Mouse (Mus musculus) frontal cortex, postnatal 36 days (tissue): Measurements from ENCODE around the gene Gm17571.

Experiments
- DNase-seq, 2 experiments: peaks; one replicate each; pipeline ENCODE4 v3.0.0; 2022; ENCODE audit warnings: low spot score in 2 of 2

Gene Gm17571

DNA sequence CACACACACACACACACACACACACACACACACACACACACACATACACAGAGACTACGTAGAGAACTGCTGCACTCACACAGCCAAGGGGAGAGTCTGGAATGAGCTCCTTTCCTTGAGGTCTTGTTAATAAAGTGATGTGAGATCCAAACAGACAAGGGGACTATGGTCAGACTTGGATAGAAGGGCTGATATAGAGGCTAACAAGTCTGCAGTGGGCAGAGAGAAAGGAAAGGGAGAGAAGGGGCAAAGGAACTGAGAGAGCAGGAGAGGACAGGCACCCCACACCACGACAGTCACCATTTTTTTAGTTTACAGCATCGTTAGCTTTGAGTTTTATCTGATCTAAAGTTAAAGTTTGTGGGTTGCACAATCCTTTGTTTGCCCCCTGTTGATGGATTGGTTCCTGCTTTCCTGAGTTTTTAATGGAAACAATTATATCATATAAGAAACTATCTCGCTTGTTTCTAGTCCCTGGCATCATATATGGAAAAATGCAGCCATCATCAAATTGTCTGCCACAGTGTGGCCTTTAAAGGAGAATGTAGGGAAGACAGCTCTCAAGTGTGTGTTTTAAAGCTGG is at the start of gene Gm17571:
Gene Gm17571, minus strand, starts transcription at position 51 of the 583 bp plus-strand sequence.
- no peak for DNase-seq

DNA sequence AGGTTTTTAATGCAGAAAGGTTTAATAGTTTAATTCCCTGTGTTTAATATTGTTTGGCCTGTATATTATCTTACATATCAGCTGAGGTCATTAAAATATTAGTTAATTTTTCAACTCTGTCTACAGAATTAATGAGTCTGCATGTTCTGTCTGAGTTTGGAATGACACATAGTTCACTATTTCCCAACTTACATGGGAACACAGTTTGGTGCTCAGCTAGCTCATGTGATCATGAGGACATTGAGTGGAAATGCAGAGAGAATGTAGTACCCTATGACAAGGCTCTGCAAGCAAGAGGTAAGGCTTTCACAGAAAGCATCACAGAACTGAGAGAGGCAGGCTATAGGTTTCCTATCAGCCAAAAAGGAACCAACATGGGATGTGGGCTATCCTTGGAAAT is 49.0 kb upstream of the Gm17571 start:
- no peak for DNase-seq

DNA sequence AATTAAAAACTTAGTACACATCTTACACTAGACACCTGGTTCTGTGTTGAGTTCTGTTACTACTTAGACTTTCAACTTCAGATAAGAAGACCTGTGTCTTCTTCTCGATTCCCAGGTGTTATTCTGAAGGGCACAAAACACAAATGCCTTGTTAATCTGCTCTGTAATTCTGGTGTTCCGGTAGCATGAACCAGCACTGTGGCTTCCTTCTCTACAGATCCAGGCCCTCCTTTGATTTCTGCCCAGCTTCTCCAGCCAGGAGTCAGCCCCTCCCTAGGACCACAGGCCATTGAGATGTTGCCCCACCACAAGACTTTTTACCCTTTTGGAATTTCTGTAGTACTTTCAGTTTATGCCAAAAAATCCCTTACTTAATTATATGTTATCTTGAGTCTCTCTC is 47.2 kb upstream of the Gm17571 start:
- DNase-seq: no peak

DNA sequence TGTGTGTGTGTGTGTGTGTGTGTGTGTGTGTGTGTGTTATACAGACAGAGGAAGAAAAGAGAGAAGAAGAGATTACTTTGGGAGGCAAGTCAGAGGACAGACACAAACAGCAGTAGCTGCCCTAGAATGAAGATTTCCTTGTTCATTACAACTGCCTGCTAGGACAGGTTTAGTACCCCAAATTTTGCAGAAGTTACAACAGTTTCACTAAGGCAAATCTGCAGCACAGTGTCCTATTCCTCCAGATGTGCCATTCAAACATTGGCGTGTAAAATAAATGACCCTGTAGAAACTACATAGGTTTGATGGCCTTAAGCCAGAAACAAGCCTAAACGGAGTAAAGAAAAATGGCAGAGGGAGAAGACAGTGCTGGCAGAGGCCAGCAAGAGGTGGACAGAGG is 46.3 kb upstream of the Gm17571 start:
- DNase-seq: no peak

DNA sequence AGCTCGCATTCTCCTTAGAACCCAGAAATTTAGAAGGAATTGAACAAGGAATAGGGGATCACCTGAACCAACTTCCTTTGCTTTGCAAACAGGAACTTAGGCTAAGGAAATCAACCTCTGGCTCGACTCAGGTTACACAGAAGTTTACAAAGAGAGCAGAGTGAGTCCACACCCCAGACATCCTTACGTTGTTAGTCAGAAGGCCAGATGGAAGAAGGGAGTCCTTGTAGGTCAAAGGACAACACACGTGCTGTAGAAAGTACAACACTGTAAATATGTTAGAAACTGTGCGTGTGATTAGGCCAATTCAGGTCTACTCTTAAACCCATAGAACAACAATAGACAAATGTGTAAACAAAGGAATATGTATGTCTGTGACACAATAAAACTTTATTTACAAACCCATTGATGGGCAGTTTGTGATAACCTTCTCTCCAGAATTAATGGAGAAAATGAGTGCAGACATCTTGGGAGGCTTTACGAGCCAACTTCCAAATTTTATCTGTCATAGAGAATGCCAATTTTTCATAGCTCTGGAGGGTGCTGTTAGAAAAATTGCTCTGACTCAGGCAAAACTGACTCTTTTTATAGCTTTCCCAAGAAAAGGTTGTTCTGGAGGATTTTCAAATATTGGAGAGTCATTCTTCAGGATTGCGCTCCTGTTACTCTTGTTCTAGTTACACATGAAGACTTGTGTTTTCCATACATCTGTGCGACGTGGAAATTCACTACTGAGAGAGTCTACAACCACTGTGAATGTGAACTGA is 45.5 kb upstream of the Gm17571 start:
- peak in 1 of 2 experiments; percentile 14 for DNase-seq

DNA sequence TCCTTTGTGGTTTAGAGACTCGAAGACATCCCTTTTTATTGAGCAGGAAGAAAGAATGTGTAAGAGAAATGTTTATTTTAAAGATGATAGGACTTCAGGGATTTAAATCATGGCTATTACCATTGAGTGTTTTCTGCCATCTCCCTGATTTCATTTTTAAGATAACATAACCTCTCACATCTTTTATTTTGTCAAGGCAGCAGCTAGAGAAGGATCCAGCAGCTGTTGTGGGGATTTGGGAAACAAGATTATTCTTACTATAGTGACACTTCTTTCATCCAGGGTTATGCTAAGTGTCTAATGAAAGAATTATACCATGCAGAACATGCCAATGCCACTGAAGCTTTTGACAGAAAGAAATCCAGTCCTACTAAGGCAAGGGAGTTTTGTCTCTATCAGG is 44.6 kb upstream of the Gm17571 start:
- no peak for DNase-seq

DNA sequence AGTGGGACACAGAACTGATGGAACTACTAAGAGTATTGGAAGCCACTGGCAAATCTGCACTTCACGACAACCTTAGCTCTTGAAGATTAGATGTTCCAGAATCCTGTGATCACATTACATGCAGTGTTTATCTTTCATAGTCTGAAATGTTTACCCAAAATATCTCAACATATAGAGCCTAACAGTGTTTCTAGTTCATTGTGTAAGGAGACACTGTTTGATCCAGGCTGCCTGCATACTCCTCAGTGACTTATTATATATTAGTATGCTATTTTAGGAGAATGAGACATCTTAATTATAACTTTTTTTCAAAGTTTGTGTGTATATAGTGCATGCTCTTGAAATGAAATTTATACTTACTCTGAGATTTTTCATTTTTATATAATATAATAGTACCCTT is 39.4 kb upstream of the Gm17571 start:
- DNase-seq: no peak

DNA sequence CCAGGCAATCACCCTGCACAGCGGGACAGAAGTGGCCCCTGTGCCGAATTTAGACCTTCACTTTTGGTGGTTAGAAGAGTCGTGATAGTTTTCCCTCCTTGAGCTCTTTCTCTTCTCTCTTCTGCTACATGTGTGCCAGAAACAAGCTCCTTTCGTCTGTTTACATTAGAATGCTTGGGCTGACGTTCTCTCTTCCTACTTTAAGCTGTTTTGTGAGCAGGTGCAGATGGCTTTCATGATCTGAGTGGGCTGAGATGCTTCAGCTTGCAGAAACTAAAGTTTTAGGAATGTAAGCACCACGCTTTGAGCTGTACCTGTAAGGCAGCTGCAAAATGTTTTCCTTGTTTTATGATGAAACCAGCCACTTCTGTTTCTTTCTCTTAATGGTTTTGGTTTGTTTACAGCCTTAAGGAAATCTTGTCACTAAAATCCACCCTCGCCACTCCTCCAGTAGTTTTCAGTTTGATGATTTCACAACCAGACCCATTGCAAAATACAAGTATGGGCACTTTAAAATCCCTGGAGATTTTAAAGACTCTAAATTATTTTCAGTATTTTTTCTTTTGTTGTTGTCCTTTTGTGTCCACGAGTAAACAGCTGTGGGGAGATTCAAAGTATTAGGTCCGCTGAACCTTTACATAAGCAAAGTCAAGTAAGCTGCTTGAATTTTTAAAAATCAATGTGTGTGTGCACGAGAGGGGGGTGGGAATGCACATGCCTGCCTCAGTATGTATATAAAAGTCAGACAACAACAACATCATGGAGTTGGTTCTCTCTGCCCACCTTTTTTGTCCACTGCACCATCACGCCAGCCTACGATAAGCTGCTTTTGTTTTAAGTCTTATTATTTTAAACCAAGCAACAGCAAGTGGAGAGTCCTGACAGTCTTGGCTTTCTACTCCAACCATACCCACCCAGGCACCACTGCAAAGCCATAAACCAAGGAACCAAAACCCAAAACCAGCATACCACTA is 38.0 kb upstream of the Gm17571 start:
- peak in 1 of 2 experiments; percentile 32 for DNase-seq

DNA sequence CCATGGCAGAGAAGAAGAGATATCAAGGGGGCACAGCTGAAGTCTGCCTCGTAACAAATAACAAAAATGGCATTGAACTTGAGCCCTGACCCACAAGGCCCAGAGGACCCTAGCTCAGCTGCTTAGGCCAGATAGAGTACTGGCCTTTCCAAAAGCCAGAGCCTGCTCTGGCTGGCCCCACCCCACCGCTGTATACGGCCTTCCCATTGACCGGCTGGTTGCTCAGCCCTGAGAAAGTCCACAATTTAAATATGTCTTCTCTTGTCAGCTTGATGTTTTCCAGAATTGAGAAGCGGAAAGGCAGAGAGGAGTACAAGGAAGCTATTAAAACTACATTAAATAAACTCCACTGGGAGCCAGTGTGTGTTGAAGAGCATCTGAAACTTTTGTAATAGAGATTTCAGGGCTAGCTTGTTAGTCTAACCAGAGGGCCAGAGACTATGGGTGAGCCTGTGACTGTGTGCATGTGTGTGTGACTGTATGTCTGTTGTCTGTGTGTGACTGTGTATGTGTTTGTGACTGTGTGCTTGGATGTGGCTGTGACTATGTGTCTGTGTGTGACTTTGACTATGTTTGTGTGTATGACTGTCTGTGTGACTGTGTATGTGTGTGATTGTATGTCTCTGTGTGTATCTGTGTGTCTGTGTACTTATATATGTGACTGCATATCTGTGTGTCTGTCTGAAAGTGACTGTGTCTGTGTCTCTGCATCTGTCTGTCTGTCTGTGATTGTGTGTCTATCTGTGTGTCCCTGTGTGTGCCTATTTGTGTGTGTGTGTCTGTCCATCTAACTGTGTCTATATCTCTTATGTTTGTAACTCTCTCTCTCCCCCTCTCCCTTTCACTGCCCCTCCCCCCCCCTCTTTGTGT is 36.9 kb upstream of the Gm17571 start:
- DNase-seq: no peak

DNA sequence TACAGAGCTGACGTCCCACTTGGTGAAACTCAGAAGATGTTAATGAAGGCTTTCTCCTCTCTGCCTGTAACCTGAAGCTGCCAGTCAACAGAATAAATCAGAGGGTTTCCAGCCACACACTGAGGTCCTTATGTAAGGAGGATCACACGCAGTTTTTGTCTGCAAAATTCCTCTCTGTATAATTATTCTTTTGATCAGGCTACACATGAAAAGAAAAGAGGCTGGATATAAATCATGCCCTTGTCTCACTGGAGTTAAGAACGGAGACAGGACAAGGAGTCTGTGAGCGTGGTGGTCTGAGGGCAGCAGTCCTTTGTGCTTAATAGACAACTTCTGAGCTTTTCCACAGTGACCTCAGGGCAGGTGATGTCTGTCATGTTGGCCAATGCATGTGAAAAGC is 32.7 kb upstream of the Gm17571 start:
- DNase-seq: no peak

DNA sequence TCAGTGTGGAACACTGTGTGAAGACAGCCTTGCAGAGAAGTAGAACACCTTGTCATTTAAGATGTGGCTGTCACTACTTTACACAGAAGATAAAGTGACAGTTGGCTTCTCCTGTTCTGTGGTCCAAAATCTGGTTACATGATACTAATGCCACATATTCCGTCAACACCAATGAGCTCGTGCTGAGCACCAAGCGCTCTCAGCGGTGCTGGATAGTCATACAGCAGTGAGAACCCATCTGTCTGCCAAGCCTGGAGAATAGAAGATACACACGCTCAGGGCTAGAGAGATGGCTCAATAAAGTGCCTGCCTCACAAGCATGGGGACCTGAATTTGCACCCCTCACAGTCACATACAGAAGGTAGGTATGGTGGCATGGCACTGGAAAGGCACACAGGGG is 28.4 kb upstream of the Gm17571 start:
- DNase-seq: no peak

DNA sequence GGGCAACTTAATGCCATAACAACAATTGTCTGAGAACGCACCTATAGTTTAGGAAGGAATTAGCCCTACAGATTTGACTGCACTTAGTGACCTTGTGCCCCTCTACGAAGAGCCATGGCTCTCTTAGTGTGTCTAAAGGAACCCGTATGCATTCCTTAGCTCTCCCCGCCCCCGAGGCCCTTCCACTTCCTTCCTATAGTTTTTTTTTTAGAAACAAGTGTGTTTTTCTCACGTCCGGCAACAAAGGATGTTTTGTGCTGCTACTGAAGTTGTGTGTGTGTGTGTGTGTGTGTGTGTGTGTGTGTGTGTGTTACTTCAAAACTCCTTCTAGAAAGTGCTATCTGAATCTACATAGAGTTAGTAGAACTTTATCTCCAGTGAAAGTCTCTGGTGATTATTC is 23.5 kb upstream of the Gm17571 start:
- DNase-seq: no peak

DNA sequence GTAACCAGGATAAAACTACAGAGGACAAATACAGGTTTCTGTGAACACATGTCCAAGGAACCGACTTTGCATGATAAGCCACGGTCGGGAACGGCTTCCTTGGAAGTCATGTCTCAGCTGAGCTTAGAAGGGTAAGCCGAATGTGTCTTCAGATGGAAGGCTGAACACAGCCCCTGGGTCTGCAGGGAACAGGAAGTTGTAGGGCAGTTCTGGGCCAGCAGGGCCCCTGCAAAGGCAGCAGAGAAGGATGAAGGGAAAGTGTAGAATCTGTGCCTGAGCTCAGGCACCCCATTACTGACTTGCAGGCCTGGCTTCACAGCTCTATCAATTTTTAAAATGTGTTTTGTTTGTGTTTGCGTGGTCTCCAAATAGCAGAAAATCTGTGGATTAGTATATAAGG is 22.2 kb upstream of the Gm17571 start:
- DNase-seq: no peak

DNA sequence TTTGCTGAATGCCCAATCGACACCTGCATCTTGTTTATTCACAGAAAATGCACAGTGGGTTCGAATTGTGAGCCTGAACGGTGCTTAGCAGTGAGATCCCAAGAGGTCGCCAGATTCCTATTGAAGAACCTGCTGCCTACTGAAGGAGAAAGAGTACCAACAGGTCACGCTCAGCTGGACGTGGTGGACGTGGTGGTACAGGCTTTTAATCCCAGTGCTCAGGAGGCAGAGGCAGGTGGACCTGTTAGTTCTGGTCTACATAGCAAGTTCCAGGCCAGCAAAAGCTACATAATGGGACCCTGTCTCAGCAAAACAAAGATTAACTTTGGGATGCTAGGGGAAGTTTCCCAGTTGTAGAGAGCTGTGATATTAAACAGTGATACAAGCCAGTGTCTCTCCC is 21.2 kb upstream of the Gm17571 start:
- no peak for DNase-seq

DNA sequence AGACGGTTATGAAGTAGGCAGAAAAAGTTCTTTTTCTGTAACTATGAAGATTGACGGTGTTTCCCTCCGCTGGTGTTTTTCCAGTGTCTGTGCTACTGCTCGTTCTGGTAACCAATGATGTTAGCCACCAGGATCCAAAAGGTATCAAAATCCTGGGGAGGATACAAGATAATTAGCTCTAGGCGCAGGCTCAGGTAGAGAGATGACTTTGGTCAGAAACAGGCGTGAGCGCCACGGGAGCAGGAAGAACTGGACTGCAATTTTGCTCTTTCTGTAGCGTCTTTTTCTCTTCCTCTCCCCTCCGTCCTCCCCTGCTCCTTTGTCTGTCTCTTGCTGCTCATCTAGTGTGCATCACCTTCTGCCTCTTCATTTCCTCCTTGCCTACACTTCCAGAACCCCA is 20.3 kb upstream of the Gm17571 start:
- DNase-seq: no peak

DNA sequence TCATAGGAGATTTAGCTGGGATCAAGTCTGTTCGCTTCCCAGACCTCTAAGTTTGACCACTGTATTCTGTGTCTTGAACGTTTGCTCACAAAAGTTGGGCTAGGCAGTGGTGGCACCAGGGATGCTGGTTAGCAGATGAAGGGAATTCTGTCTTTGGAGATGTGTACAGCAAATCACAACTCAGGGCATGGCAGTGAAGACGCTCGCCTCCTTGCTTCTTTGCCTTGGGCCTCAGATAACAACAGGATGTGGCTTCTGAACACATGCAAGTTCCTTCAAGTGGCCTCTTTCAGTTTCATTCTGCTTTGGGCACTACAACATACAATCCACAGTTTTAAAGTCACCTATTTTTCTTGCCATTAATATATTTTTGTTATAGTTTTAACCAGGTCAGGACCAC is 19.8 kb upstream of the Gm17571 start:
- no peak for DNase-seq

DNA sequence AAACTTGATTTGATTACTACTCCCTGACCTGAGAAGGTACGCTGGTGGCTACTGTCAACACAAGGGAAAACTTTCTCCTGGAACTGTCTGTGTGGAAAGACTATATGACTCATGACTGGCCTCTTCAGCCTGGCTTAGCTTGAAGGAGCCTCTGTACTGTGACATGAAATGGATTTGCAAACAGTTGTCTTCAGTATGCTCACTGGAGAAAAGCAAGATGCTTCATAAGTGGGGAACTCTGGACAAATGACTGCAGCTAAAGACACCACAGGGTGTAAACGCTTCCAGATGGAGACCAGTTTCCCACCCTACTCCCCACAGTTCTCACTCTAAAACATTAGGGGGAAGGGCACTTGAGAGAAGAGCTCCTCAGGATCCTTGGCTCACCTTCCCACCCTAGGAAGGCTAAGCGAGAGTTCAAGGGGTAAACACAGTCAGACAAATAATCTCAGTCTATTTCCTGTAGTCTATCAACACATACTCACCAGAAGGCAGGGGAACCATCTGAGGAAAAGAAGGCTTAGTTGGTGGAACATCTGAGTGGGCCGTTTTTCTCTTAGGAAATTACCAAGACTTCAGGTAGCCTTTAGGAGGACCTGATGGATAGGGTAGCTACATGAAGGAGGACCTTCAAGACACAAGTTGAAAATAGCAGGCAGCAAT is 18.9 kb upstream of the Gm17571 start:
- no peak for DNase-seq

DNA sequence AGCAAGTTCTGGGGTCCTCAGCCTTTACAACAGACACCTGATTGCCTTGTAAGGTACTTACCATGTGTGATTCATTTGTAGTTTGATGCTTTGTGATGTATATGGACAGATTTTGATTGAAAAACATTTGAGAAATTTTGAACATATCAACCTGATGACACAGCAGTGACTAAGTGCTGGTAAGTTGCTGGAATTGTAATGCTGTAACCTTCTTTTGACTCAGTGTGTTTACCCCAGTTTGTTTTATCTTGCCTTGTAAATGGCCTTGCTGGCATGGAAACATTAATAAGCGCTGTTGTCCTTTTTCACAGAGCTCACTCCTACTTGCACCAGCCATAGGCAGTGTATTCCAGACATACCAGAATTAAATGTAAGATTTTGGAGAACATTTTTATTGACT is 14.4 kb upstream of the Gm17571 start:
- DNase-seq: no peak

DNA sequence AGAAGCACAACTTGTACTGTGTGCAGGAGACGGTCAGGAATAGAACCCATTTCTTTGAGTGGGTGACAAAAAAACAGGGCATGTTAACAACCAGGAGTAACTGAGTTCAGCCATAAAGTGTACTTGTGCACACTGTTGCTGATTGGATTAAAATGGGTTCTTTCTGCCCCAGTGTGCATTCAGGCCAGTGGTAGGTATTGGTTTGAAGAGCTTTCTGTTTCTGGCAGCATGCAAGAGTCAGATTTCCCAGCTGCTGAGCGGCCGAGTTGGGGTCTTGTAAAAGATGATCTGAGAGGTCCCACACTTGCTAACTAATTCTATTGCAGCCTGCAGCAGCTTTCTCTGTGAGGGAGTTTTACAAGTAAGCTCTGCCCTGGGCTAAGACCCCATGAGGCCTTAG is 13.5 kb upstream of the Gm17571 start:
- DNase-seq: peak in 1 of 2 experiments; percentile 9

DNA sequence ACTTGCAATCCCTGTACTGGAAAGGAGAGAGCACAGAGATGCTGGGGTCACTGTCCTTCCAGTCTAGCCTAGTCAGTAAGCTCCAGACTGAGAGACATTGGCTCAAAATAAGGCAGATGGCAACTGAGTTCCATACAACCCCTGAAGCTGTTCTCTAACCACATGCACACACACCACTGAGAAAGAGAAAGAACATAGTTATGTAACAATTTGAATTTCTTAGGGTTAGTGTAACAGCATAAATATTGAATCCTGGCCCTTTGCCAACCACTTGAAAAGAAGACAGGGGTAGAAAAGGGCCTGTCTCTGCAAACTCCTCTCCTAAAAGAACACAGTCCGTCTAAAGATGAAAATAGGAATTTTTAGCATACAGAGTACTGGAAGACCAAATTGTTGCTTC is 12.8 kb upstream of the Gm17571 start:
- DNase-seq: no peak

DNA sequence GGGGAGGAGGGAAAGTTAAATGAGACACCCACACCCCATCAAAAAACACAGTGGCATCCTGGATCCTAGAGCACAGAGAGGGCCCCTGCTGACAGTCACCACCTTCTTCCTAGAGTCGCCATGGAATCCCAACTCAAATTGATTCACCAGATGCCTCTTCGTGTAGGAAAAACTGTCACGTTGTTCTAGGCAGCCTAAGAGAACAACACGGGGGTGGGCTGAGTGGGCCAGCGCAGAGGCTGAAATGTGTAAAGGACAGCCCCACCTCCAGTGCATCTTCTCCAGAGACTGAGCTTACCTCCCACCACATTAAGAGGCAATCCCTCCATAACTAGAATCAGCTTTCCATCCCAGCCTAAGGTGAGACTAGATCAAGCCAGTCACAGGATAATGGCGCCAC is 11.2 kb upstream of the Gm17571 start:
- DNase-seq: peak; percentile 11 to 13
